Mouse (Mus musculus): ENCODE results near the gene Prox1. TPM values are rescaled to one million over a fixed set of nuclear protein-coding genes. Genes with fewer than 3 reads are reported as not detected.

The Prox1 gene
- polyA plus RNA-seq, 2 experiments: 2.6 to 3.1 TPM

- 30% methylated on average over 12 of the region's 12 CpGs for WGBS
- DNase-seq (ENCODE audit: low spot score): peak; percentile 62
- ATAC-seq (ENCODE audit: low FRiP score, low read depth): peak; percentile 72
These were observed 41.7 kb downstream of the Prox1 start for GRCm38 (mm10) chr1:190128674-190129322.

GRCm38 (mm10) chr1:190127878-190128277 lies 42.6 kb downstream of the Prox1 start:
- TF ChIP-seq POLR2A (IDR thresholded peaks at IDR 0.05; ENCODE audit: borderline replicate concordance, extremely low read depth, insufficient read depth, insufficient read length): no peak
- H3K4me1 ChIP-seq (ENCODE audit: control insufficient read depth, insufficient read depth, low read length): no peaks in the 10 kb centered on the region

More at GRCm38 (mm10) chr1:190128674-190129322, 41.7 kb downstream of the Prox1 start:
- Histone ChIP-seq H3K4me1 (ENCODE audit: control insufficient read depth, insufficient read depth, low read length) (no peaks in the 10 kb centered on the region), H3K36me3 (ENCODE audit: control insufficient read depth, insufficient read depth, low read length) (no peaks in the 10 kb centered on the region), H3K27ac (replicated peaks; ENCODE audit: low read depth, low read length) (no peak overlapping the region), H3K4me2 (replicated peaks; ENCODE audit: low read depth, low read length, severe bottlenecking) (no peak overlapping the region), H3K27me3 (ENCODE audit: control insufficient read depth, insufficient read depth, low read length) (no peaks in the 10 kb centered on the region), H3K9me3 (ENCODE audit: control insufficient read depth, low read length) (no peaks in the 10 kb centered on the region), H3K4me3 (replicated peaks; ENCODE audit: low read length) (no peak overlapping the region), H3K9ac (ENCODE audit: low read depth, low read length, severe bottlenecking) (no peak overlapping the region)
- TF ChIP-seq POLR2A (IDR thresholded peaks at IDR 0.05; ENCODE audit: borderline replicate concordance, extremely low read depth, insufficient read depth, insufficient read length): no peak

GRCm38 (mm10) chr1:190127163-190127795 lies 43.2 kb downstream of the Prox1 start:
- Histone ChIP-seq H3K4me3 (replicated peaks; ENCODE audit: low read length) (no peak overlapping the region), H3K4me1 (ENCODE audit: control insufficient read depth, insufficient read depth, low read length) (no peaks in the 10 kb centered on the region), H3K36me3 (ENCODE audit: control insufficient read depth, insufficient read depth, low read length) (no peaks in the 10 kb centered on the region), H3K27ac (replicated peaks; ENCODE audit: low read depth, low read length) (no peak overlapping the region), H3K4me2 (replicated peaks; ENCODE audit: low read depth, low read length, severe bottlenecking) (no peak overlapping the region), H3K9me3 (ENCODE audit: control insufficient read depth, low read length) (no peaks in the 10 kb centered on the region), H3K9ac (ENCODE audit: low read depth, low read length, severe bottlenecking) (no peak overlapping the region), H3K27me3 (ENCODE audit: control insufficient read depth, insufficient read depth, low read length) (no peaks in the 10 kb centered on the region)
- TF ChIP-seq POLR2A (IDR thresholded peaks at IDR 0.05; ENCODE audit: borderline replicate concordance, extremely low read depth, insufficient read depth, insufficient read length): no peak
- WGBS: 62% methylated on average over 6 of the region's 6 CpGs
- ATAC-seq (ENCODE audit: low FRiP score, low read depth) (0 out of 2 replicates have a peak, but pooled peaks have one; percentile 23), DNase-seq (ENCODE audit: low spot score) (no peak)

More at GRCm38 (mm10) chr1:190127878-190128277, 42.6 kb downstream of the Prox1 start:
- Histone ChIP-seq H3K36me3 (ENCODE audit: control insufficient read depth, insufficient read depth, low read length) (no peaks in the 10 kb centered on the region), H3K4me3 (replicated peaks; ENCODE audit: low read length) (no peak overlapping the region), H3K27ac (replicated peaks; ENCODE audit: low read depth, low read length) (no peak overlapping the region), H3K27me3 (ENCODE audit: control insufficient read depth, insufficient read depth, low read length) (no peaks in the 10 kb centered on the region), H3K4me2 (replicated peaks; ENCODE audit: low read depth, low read length, severe bottlenecking) (no peak overlapping the region), H3K9me3 (ENCODE audit: control insufficient read depth, low read length) (no peaks in the 10 kb centered on the region), H3K9ac (ENCODE audit: low read depth, low read length, severe bottlenecking) (no peak overlapping the region)
- DNase-seq (ENCODE audit: low spot score): no peak
- 48% methylated on average over 5 of the region's 5 CpGs for WGBS
- no peak for ATAC-seq (ENCODE audit: low FRiP score, low read depth)

GRCm38 (mm10) chr1:190124961-190125739 lies 45.4 kb downstream of the Prox1 start:
- Histone ChIP-seq H3K27me3 (ENCODE audit: control insufficient read depth, insufficient read depth, low read length) (no peaks in the 10 kb centered on the region), H3K9me3 (ENCODE audit: control insufficient read depth, low read length) (no peaks in the 10 kb centered on the region), H3K9ac (ENCODE audit: low read depth, low read length, severe bottlenecking) (no peak overlapping the region), H3K36me3 (ENCODE audit: control insufficient read depth, insufficient read depth, low read length) (no peaks in the 10 kb centered on the region), H3K4me1 (ENCODE audit: control insufficient read depth, insufficient read depth, low read length) (no peaks in the 10 kb centered on the region), H3K27ac (replicated peaks; ENCODE audit: low read depth, low read length) (no peak overlapping the region), H3K4me2 (replicated peaks; ENCODE audit: low read depth, low read length, severe bottlenecking) (no peak overlapping the region), H3K4me3 (replicated peaks; ENCODE audit: low read length) (no peak overlapping the region)
- 88% methylated on average over 14 of the region's 14 CpGs for WGBS
- ATAC-seq (ENCODE audit: low FRiP score, low read depth): no peak
- no peak for DNase-seq (ENCODE audit: low spot score)
- no peak for TF ChIP-seq POLR2A (IDR thresholded peaks at IDR 0.05; ENCODE audit: borderline replicate concordance, extremely low read depth, insufficient read depth, insufficient read length)

- no peaks in the 10 kb centered on the region for H3K27me3 ChIP-seq (ENCODE audit: control insufficient read depth, insufficient read depth, low read length)
- no peak overlapping the region for H3K4me2 ChIP-seq (replicated peaks; ENCODE audit: low read depth, low read length, severe bottlenecking)
- ATAC-seq (ENCODE audit: low FRiP score, low read depth): no peak
- no peak overlapping the region for H3K9ac ChIP-seq (ENCODE audit: low read depth, low read length, severe bottlenecking)
- no peak overlapping the region for H3K4me3 ChIP-seq (replicated peaks; ENCODE audit: low read length)
- H3K4me1 ChIP-seq (ENCODE audit: control insufficient read depth, insufficient read depth, low read length): no peaks in the 10 kb centered on the region
- H3K36me3 ChIP-seq (ENCODE audit: control insufficient read depth, insufficient read depth, low read length): no peaks in the 10 kb centered on the region
- DNase-seq (ENCODE audit: low spot score): no peak
- TF ChIP-seq POLR2A (IDR thresholded peaks at IDR 0.05; ENCODE audit: borderline replicate concordance, extremely low read depth, insufficient read depth, insufficient read length): no peak
- no peak overlapping the region for H3K27ac ChIP-seq (replicated peaks; ENCODE audit: low read depth, low read length)
- WGBS: 92% methylated on average over 13 of the region's 13 CpGs
- no peaks in the 10 kb centered on the region for H3K9me3 ChIP-seq (ENCODE audit: control insufficient read depth, low read length)
These were observed 47.1 kb downstream of the Prox1 start for GRCm38 (mm10) chr1:190123404-190123803.

Measured in limb, embryonic 14.5 days (tissue).